Mouse (Mus musculus): ENCODE data around the gene Tle4. TPM values are rescaled to one million over a fixed set of nuclear protein-coding genes. Genes with fewer than 3 reads are reported as not detected.

Tle4 gene
- 6.8 TPM for polyA plus RNA-seq (2014; fragmentation: Illumina TruSeq; extraction: RNeasy Lipid Tissue Mini Kit (QIAGEN cat#74804); ENCODE audit: low read depth, low replicate concordance)

GRCm38 (mm10) chr19:14597917-14598689 is at the start of gene Tle4:
Gene Tle4, minus strand, starts transcription at chr19:14598051.

